Mouse (Mus musculus) cerebellum, adult 18-20 months (tissue): ENCODE measurements at regions not wholly inside any gene's neighbourhood (a gene's known extent, or its start where the extent isn't known, plus 50 kb on each side); places are given as distances from the start of the nearest gene placed in this dataset.

Experiments
- DNase-seq, 2 experiments: peaks; one replicate each; pipeline ENCODE4 v3.0.0; 2021

DNA sequence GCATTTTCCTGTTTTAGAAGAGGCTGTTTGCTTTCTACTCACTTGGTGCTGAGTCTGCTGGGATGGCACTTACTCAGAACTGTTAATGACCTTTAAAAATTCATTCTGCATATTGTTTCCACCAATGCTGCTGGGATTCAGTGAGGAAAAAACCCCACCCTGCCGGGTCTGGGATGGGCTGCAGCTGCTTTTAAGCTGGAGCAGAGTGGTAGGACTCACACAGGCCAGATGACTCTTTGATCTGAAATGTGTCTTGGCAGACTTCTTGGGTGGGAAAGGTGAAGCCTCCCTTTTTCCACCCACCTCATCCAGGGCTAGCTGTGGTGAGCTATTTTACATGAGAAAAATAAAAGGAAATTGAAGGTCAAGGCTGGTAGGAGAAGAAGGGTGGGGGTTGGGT, 56.4 kb upstream of the Ddhd1 start:
- no peak for DNase-seq

DNA sequence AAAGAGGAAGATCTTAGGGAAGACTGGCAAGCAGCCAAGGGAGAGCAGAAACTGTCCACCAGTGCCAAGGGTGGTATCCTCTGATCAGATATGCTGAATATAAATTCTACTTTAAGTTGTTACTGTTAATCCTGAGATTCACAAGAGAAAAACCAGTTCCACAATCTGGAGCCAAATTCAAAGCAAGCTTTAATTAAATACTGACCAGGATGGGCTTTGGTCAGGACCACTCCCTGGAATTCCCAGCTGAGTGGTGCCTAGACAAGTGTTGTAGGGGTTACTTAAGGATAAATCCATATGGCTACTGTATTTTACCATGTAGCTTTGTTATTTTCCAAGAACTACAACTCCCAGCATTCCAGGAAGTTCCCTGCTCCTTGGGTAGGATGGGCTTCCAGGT, 56.8 kb upstream of the Ddhd1 start:
- no peak for DNase-seq

DNA sequence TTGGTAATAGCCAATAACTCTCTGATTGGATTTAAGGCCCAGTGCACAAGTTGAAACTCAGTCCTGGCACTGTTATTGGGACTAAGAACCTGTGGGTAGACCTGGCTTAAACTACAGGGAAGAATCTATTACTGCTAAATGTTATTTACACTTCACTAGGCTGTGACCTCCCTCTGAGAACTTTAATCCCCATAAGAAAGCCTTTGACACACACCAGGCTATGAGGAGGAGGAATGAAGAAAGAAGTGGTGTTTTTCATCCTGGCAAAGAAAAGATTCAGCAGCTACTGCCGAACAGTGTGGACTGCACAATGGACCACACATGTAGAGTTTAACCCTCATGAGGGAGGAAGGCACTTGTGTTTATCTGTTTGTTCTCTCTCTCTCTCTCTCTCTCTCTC, 58.2 kb upstream of the Ddhd1 start:
- no peak for DNase-seq

DNA sequence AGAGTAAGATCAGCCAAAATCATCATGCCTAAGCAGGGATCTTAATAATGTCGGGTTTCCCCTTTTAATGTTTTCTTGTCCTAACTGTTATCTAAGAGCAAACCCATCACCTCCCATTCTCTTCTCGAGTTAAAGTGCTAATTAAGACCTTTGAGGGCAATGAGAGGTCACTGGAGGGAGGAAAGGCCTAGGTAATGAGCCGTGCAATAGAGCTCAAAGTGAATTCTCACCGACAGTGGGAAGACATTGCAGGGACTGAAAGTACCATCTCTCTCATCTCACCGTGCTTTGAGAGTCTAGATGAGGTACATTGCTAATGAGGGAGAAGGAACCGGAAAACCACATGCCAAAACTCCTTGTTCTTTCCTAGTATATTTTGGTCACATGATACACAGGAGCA, 64.9 kb upstream of the Ddhd1 start:
- no peak for DNase-seq

DNA sequence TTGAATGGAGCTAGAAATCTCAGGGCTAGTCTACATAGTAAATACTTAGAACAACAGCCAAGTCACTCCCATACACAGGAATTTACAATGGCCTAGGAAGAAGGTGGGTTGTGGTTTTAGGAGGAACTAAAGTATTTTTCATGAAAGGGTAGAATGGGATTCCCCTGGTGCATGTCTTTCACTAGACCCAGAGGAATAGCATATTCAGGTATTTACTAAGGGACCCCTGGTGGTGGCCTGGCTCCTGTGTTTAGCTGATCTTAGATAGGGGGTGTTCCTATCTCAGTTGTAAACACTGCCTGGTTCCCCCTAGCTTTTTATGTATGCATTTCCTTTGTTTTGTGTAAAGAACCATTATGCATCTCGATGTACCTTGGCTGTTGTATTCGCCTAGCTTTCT, 66.4 kb upstream of the Ddhd1 start:
- no peak for DNase-seq

DNA sequence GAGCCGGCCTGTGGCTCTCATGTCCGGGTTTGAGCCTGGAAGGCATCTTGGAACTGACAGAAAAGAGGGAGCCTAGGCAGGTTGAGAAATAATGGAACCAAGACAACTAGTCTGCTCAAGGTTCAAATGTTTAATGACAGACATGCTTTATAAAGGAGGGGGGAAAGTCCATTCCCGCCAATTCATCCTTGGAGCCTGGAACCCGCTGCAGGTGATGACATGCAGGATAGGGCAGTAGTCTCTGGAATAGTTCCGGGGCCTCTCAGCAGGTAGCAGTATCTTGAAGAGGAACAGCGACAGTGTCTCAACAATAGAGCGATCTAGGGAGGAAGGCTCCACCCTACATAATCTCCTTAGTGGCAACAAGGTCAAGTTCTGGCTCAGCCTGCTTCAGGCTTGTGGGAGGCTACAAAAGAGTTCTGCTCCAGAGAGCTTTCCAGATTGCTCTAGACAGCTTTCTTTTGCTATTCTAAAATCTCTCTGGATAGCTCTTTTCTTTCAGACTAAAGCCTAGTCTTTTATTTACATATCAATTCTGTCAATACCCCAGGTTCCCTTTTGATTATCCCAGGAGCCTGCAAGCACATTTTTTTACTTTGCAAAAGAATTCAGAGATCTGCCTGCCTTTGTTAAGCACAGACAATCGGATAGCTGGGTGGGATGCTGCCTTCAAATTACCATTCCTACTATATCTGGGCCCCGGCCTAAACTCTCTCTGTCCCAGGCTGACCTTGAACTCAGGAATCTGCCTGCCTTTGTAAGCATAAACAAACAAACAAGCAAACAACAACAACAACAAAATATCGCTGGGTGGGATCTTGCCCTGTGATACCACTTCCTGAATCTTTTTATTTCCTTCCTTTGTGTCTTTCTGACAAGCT, 76.8 kb upstream of the Ddhd1 start:
- DNase-seq, result no peak

DNA sequence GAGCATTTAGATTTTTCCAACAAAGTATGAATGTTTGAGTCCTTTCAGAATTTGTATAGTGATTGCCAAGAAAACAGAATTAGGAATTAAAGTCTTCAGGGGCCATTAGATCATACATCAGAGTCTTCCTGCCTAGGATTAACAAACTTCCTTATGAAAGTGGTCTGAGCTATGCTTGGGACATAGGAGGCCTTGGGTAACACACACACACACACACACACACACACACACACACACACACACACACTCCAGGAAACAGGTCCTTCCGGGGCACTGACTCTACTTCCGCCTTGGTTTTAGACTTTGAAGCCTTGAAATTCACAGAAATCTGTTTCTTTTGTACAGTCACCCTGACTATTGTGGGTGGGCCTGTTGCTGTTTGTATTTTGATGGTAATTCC, 80.0 kb upstream of the Ddhd1 start:
- DNase-seq, result no peak

DNA sequence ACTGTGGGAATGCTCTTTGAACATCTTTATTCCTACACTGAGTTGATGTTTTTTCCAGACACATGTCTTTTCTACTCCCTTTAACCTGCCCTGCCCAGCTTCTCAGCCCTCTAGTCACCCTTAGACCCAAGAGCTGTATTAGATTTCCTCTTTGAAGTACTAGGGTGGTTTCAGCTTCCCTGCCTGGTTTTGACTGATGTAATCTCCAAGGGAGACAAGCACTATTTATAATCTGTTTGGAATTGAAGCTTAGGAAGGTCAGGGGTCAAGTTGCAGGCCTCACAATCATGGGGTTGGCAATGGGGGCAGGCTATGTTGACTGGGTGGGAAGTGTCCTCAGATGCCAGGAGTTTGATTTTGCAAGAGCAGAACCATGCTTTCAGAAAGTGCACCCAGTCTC, 81.7 kb upstream of the Ddhd1 start:
- DNase-seq, result no peak

DNA sequence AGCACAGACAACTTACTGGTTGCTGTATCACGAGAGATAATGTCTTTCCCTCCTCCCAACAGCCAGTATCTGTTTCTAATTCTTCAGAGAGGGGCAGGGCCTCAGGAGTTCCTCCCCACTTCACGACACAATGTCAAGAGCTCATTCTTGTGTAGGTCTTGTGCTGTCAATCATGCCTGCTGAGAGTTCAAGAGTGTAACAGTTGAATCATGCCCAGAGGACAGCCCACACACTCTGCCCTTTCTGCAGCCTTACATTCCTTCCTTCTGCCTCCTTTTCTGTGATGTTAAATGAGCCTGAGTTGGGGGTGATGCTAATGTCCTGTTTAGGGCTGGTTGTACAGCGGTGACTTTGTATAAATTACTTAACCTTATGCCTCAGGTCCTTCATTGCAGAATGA, 82.7 kb upstream of the Ddhd1 start:
- no peak for DNase-seq

DNA sequence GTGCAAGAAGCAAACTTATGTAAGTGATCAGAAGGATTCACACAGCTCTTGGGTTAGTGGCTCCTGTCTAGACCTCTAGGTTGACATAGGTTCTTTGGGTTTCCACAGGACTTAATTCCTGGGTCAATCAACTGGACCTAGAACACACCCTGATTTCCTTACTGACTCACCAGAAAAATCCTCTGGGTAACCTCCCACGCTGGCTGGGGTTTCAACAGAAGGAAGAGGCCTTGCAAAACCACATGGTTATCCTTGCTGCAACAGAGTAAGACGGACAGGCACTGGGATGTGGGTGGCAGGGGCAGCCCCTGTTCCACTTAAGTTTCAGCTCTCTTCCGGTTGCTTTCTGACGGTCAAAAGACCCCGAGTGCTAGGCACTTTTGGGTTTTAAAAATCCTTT, 88.2 kb upstream of the Ddhd1 start:
- no peak for DNase-seq

DNA sequence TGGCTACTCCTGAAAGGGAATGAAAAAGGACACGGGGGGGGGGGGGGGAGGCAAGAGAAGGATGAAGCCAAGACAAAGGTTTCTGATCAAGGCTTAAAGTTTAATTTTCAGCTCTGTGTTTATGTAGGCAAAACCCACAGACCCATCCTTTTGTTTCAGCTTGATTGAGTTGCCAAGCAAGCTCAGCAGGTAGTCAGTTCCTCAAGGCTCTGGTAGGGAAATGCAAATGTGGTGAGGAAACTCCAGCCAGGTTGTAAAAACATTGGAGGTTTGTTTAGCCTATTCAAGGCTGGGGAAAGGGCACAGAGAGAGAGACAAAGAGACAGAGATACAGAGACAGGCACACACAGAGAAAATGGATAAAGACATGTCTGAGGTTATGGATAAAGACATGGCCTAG, 99.4 kb upstream of the Ddhd1 start:
- DNase-seq, result no peak

DNA sequence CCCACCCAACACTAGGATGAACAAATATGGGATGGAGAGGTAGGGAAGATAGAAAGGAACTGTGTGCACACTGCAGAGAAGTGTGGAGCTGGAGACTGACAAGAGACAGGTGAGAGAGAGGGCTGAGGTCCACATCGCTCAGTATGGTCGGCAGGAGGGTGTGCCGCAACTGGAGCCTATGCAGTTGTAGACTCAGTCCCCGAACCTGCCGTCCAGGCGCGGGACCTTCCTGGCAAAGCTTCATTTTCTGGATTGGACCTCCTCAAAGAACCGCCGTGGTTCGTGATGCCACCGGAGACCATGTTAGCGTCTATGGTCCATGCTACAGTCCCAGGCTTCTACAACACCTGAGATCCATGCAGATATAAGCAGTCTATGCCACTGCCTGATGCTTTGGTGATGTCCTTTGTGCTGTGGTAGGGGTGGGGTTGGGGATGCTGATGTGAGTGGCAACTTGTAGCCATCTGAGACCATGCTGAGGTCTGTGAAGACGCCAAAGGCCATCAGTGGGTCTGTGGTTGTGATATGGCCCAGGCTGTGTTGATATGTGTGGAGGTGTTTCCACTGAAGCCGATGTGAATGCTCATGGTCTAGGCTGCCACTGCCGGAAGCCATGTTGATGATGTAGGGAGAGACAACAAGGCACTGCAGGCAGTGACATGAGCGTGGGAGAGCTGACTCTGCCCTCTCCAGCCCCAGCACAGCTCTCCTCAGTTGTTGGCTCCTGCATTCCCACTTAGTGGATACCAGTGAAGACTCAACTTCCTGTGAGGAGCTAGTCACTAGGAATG, 103.1 kb upstream of the Ddhd1 start:
- no peak for DNase-seq

DNA sequence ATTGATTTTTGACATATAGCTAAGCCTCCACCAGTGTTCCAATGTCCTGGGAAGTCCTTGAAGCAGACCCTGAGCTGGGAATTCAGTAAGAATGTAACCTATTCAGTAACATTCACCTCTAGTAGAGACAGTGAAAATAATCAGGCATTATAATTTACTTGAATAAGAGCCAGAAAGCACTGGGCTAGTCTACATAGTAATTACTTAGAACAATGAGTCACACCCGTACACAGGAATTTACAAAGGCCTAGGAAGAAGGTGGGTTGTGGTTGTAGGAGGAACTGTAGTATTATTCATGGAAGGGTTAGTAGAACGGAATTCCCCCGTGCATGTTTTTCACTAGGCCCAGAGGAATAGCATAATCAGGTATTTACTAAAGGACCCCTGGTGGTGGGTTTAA, 106.3 kb upstream of the Ddhd1 start:
- no peak for DNase-seq

DNA sequence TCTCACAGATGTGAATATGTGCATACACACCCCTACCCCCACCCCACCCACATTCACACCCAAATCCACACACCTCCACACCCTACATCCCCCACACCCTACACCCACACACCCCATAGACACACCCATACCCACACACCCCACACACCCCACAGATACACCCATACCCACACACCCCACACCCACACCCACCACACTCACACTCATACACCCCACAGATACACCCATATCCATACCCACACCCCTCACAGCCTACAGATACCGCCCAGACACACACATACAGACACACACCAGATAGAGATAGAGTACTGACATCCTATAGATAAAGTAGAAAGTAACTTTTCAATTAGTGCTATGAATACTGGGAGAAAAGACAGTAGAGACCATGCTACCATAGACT, 108.6 kb upstream of the Ddhd1 start:
- no peak for DNase-seq

DNA sequence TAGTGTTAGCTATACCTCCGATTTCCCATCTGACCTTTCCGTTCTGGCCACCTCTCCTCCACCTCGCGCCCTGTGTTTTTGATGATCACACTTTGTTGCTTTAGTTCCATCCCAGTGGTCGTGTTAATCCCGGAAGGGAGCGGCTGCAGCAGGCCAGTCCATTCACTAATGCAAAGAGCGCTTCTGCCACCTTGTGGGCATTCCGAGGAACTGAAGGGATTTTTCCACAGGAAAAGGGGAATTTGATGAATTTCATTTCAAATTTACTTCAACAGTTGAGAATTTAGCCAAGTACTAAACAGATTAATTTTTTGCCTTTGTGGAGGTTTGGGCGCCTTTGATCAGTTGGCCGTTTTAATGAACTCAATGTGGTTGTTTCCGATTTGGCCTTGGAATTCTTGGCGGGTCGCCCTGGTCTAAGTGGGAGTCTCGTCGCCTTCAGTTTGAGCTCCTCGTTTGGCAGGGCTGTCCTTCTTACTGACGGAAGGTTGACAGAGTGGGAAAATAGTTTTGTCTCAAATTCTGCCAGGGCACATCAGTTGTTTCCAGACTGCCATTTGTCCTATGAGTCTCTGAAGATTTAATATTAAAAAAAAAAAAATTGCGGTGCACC, 114.8 kb upstream of the Ddhd1 start:
- DNase-seq, result peak; percentile 52 to 55

DNA sequence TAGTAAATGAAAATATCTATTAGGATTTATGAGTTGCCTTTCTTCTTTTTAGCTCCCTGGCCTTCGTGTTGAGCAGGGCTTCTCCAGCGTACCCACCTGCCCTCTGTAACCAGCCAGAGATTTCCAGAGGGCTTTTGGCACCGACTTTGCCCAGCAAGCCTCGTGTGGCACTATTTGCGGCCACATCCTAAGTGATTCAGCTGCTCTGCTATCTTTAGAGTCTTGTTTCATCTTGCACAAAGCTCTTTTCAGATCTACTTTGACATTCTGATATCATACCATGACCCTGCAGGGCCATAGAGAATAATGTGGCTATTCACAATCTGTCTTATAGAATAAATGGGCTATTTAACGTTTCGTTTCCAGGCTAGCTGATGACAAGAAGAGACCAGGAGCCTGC, 115.4 kb upstream of the Ddhd1 start:
- peak in 1 of 2 experiments; percentile 3 for DNase-seq

DNA sequence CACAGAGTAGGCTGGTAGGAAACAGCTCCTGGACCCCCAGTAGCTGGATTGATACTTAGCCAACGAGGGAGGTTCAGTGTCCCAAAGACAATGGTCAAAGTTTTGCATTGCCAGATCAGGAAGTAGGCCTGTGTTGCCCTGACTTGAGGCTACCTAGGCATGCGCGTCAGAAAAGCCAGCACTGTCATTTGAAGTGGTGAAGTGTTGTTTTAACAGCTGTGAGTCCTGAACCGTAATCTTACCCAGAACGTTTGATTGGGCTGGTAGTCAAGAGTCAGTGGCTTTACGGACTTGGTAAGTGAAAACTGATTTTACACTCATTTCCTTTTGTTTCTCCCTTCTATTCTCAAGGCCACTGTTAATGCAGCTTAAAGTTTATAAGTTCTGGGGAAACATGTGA, 123.9 kb upstream of the Ddhd1 start:
- DNase-seq, result no peak

DNA sequence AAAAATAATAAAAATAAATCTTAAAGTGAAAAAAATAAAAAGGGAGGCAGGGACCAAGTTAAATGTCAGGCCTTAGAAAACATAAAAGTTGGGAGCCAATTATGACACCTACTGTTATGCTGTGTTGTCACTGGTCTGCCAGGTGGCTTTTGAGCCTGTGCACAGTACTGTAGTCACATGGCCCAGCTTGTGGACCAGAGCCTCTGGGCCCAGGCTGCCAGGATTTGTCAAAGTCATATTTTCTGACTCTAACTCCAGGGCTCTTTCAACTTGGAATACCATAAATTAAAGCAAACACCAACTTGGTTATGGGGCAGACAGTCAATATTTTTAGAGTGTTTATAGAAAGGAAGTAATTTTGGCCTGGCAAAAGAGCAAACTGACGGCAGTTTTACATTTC, 137.0 kb upstream of the Ddhd1 start:
- no peak for DNase-seq

DNA sequence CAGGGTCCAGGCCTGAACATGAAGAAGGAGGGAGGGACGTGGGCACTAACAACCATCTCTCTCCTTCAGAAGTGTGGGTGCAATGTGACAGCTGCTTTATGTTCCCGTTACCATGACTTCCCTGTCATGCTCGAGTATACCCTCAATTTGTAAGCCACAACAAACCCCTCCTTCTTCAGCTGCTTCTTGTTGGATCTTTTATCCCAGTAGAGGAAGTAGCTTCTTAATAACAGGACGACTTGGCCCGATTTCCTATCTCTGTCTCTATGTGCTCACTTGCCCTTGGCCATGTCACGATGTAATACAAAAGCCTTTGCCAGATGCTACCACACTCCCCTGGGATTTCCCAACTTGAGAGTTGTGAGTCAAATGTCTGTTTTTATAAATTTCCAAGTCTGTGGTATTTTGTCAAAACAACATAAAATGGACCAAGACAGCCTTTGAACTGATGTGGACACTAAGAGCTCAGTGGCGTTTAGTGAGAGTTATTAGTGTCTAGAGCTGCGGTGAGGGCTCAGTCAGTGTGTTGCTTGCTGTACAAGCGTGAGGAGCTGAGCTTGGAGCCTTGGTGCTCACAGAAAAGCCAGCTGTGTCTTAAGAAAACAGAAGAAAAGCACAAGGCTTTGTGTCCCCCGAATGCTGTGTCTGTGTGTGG, 138.8 kb upstream of the Ddhd1 start:
- no peak for DNase-seq

DNA sequence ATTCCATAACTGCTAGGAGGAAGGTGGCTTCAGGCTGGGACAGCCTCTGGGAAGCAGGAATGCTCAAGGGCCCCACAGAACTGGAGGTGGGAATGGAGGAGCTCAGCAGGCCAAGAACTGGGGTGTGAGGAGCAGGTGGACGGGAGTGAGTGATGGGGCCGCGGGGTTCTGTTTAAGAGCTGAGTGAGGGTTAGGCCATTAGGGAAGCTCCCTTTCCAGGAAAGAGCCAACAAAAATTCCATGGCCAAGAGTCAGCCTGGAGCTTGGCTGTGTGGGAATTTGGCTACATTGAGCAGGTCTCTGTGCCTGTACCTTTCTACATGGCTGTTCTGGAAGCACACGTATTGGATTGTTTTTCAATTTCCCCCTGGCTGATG, 139.4 kb upstream of the Ddhd1 start:
- DNase-seq, result no peak

DNA sequence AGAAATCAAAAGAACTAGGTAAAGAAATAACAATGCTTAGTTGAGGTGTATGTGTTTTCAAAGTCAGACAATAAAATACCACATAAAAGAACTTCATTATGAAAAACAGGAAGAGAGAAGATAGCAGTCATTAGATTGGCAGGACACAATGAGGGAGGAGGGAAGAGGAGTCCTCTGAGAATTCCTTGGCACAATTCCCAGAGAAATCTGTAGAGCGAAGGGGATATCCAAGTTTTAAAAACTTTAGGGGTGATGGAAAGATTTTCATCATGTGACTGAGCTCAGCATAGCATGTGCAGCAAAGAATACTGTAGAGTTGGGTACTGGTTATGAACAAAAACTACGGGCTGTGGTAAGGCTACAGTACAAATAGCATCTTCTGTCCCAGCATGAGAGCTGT, 141.3 kb upstream of the Ddhd1 start:
- DNase-seq, result no peak

DNA sequence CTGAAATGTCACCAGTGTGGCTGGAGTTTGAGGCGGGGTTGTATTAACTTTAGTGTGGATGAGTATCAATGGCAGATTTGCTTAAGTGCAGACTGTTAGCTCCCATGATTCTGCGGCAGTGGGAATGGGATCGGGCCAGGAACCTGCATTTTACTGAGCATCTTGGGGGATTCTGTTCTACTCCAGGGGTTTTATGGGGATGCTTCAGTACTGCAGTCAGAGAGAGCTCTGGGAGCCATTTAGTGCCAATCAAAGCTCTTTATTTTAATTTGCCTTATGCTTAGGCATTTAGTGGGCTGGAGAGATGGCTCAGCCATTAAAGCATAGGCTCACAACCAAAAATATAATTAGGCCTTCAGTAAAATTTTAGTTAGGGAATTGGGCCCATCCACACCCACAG, 148.0 kb upstream of the Ddhd1 start:
- DNase-seq, result no peak

DNA sequence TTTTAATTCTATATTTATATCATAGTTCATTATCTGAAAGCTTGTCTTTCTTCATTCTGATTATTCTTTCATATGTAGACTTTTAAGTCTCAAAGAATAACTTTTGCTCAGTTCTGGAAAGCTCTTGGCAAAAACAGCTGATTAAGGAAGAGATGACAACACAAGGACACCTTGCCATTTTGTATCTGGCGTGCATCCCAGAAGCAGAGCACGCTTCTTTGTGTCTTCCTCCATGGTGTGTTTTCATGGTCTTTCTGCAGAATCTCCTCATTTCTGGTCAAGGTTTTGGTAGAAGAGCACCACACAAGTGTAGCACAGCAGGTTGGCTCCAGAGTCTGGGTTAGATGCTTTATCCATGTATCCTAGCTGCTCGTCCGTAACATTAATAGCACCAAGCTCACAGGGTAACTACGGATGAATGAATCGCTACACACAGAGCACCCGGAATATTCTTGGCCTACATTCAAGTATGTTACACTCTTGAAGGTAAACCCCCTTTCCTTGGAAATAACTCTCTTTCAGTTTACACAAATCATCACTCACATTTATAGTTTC, 148.9 kb upstream of the Ddhd1 start:
- DNase-seq, result no peak
